Mouse (Mus musculus) lung, adult 2 months (tissue): Measurements from ENCODE around the gene Stox2.

Experiments
- CTCF ChIP-seq: fragments of 200-500 bp; IDR thresholded peaks from 2 replicates; pipeline ENCODE4 v1.5.1; 2011; ENCODE audit warnings: mild to moderate bottlenecking, low read length, control low read depth; ENCODE audit not compliant: insufficient read depth
- POLR2A ChIP-seq: fragments of 200-500 bp; IDR thresholded peaks from 2 replicates; pipeline ENCODE4 v1.6.1; 2011; ENCODE audit warnings: low read depth, mild to moderate bottlenecking, control low read depth, low read length, borderline replicate concordance; ENCODE audit errors: extremely low read depth

DNA sequence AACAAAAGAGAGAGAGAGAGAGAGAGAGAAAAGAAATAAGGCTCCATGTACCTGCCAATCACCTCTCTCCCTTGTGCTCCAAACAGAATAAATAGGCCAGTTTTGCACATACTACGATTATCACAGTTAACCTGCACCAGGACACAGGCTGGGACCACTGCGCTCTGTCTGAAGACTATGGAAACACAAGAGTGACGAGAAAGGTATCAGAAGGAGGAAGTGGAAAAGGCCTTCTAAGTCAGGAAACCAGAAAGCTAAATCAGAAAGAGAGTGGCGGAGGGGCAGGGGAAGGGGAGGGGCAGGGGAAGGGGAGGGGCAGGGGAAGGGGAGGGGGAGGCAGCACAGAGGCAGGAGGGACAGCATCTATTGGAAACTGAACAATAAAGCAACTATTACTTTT lies 195.3 kb downstream of the Stox2 start:
- no peak for TF ChIP-seq POLR2A
- no peak for TF ChIP-seq CTCF
